Mouse (Mus musculus): ENCODE measurements around the gene Synm. TPM values are rescaled to one million over a fixed set of nuclear protein-coding genes. Genes with fewer than 3 reads are reported as not detected.

The Synm gene
- polyA plus RNA-seq, 1 experiment from 2014 or later: 14.5 TPM

DNA sequence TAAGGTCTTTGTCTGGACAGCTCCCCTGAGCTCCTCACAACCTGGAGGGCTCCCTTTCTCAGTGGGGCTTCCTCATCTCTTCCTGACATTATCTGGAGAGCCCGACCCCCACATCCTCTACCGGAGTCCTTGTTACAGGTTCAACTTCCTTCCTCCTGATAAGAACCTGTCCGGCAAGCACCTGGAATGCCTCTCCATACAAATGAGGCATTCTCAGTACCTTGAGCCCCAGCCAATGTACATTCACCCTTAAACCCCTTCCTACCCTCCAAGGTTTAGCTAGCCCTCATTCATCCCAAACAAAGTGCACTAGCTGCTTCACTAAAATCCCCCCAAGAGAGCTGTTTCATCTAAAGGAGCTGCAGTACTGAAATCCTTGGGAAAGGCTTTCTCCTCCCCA, 16.1 kb upstream of the Synm start:
- no peak for ATAC-seq (ENCODE audit: low read depth)
- WGBS: 87% methylated on average over 3 of the region's 3 CpGs
- no peak overlapping the region for H3K9ac ChIP-seq

DNA sequence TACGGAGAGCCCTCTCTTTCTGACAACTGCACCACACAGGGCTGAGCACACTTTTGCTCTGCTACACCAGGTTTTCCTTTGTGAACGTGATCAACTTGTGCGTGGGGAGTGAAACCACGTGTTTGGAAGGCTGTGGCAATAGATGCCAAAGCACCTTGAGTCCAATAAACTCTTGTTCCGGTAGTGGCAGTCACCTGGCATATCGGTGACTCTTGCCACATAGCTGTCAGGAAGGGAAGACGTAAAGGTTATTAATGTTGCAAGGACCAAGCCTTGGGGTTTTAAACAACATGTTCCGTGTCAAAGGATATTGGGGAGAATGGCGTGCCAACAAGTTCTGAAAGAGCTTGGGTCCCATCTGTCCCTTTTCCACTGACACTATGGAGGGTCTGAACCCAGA, 12.7 kb upstream of the Synm start:
- no peaks in the 10 kb centered on the region for H3K27me3 ChIP-seq
- no peak overlapping the region for H3K27ac ChIP-seq (replicated peaks)
- 0 out of 2 replicates have a peak, but pooled peaks cover 7% of the 10 kb centered on the region for H3K4me1 ChIP-seq (replicated peaks)
- ATAC-seq (ENCODE audit: low read depth): no peak
- no peaks in the 10 kb centered on the region for H3K36me3 ChIP-seq
- H3K4me3 ChIP-seq: no peak overlapping the region
- H3K9ac ChIP-seq: no peak overlapping the region
- peaks cover 4% of the 10 kb centered on the region; the same call in 1 of the 2 replicates for H3K9me3 ChIP-seq
- no peak overlapping the region for H3K4me2 ChIP-seq
- 85% methylated on average over 9 of the region's 9 CpGs for WGBS

More for the DNA sequence above, 16.1 kb upstream of the Synm start:
- Histone ChIP-seq H3K4me2 (no peak overlapping the region), H3K27me3 (no peaks in the 10 kb centered on the region), H3K4me3 (no peak overlapping the region), H3K4me1 (replicated peaks) (0 out of 2 replicates have a peak, but pooled peaks cover 7% of the 10 kb centered on the region), H3K27ac (replicated peaks) (no peak overlapping the region), H3K36me3 (no peaks in the 10 kb centered on the region), H3K9me3 (peaks cover 4% of the 10 kb centered on the region; the same call in 1 of the 2 replicates)

DNA sequence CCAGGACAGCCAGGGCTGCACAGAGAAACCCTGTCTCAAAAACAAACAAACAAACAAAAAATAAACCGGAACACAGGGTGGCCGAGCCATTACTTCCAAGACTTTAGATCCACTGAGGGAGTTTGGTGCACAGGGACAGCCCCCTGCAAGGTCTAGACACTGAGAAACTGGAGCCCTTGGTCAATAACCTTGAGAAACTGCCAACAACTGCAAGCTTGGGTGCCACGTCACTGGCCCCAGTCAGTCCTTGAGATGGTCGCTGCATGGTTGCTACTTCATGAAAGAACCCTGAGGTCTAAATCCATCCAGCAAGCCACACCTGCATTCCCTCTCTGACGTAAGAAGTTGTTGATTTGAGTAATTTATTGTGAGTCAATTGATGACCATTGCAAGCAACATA, 9.9 kb upstream of the Synm start:
- Histone ChIP-seq H3K36me3 (no peaks in the 10 kb centered on the region), H3K4me1 (replicated peaks) (no peaks in the 10 kb centered on the region), H3K27me3 (no peaks in the 10 kb centered on the region), H3K9ac (no peak overlapping the region), H3K27ac (replicated peaks) (no peak overlapping the region), H3K9me3 (peaks cover 4% of the 10 kb centered on the region; the same call in 1 of the 2 replicates), H3K4me3 (no peak overlapping the region), H3K4me2 (no peak overlapping the region)
- ATAC-seq (ENCODE audit: low read depth): no peak
- whole genome bisulfite sequencing: 91% methylated on average over 5 of the region's 5 CpGs

DNA sequence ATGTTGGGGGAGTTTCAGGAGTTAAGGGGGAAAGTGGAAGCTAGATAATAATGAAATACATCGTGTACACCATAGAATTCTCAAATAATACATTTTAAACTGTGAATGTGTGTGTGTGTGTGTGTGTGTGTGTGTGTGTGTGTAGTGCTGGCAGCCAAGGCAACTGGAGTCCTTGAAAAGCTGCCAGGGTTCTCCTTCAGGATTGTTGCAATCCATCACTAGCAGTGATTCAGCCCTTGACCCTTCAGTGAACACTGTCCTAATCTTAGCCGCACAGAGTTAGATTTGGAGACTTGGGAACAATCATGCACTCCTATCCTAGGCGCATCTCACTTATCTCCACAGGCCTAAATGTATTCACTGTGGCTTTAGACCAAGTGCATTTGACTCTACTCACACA, 8.6 kb upstream of the Synm start:
- H3K4me2 ChIP-seq: no peak overlapping the region
- ATAC-seq (ENCODE audit: low read depth): no peak
- no peak overlapping the region for H3K27ac ChIP-seq (replicated peaks)
- no peak overlapping the region for H3K9ac ChIP-seq
- no peak overlapping the region for H3K4me3 ChIP-seq
- no peaks in the 10 kb centered on the region for H3K9me3 ChIP-seq
- H3K4me1 ChIP-seq (replicated peaks): no peaks in the 10 kb centered on the region
- H3K27me3 ChIP-seq: no peaks in the 10 kb centered on the region
- no peaks in the 10 kb centered on the region for H3K36me3 ChIP-seq
- WGBS: 81% methylated on average over 3 of the region's 3 CpGs

DNA sequence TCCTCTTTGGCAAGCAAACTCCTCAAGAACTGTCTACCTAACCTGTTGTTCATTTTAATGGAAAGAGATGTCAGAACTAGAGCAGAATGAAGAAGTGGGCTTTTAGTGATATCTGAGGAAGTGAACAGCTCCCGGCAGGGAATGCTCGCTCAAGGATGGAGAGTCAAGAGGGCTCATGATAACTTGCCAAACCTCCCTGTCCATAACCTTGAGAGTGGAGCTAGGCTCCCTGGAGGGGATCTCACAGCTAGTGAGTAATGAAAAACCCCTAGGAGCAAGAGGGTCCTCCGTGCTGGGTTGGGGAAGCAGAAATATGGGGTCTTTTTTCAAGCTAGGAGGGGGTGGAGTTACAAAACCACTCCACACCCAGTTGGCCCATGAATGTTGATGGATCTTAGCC, 4.1 kb upstream of the Synm start:
- Histone ChIP-seq H3K9ac (no peak overlapping the region), H3K36me3 (no peaks in the 10 kb centered on the region), H3K27me3 (0 out of 2 replicates have a peak, but pooled peaks cover 5% of the 10 kb centered on the region), H3K4me1 (replicated peaks) (peaks cover 5% of the 10 kb centered on the region), H3K4me3 (no peak overlapping the region), H3K27ac (replicated peaks) (no peak overlapping the region), H3K9me3 (no peaks in the 10 kb centered on the region), H3K4me2 (no peak overlapping the region)
- 67% methylated on average over 3 of the region's 3 CpGs for WGBS
- no peak for ATAC-seq (ENCODE audit: low read depth)

DNA sequence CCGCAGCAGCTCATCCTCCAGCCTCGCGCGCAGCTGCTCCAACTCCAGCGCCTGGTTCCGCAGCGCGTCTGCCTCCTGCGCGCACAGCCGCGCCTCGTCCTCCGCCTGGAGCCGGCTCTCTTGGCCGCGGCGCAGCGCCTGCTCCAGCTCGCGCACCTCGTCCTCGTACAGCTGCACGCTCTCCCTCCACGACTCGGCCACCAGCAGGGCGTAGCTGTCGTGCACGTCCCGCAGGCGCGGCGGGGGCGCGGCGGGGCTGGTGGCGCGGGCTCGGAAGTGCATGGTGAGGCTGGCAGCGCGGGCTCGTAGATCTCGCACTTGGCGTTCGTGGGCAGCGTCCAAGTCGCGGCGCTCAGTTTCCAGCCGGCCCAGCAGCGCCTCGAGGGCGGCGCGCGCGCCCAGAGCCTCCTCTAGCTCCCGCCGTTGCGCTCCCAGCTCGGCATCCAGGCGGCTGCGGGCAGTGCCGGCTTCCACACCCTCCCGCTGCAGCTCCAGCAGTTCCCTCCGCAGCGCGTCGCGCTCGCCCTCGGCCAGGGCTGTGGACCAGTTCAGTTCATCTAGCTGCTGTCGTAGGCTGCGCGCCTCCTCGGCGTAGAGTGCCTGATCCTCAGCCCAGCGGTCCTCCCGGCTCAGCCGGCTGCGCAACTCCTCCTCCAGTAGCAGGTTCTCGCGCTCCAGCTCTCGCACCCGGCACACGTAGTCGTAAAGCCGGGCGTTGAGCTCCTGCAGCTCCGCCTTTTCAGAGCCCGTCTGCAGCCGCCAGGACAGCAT, 499 bp downstream of the Synm start:
- peak overlapping the region; percentile 84 for H3K27ac ChIP-seq (replicated peaks)
- no peaks in the 10 kb centered on the region for H3K36me3 ChIP-seq

DNA sequence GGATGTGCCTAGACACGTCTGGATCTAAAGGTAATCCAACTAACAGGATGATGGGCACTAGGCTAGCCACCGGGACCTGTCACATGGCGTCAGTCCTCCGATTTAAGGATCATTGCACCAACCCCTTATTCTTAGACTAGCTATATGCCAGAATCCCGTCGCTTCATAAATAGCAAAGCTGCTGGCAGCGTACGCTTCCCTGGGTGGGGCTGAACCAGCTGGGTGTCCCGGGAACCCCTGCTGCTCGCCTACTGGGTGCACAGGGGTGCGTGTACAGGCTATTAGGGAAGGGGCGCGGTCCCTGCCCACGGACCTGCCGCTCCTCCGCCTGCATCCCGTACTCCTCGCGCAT, 1.1 kb downstream of the Synm start:
- H3K4me1 ChIP-seq (replicated peaks): peaks cover 15% of the 10 kb centered on the region
- no peaks in the 10 kb centered on the region for H3K36me3 ChIP-seq
- H3K9ac ChIP-seq: peak overlapping the region; percentile 77
- no peak for ATAC-seq (ENCODE audit: low read depth)
- H3K27ac ChIP-seq (replicated peaks): peak overlapping the region; percentile 84
- peak overlapping the region; percentile 85 for H3K4me2 ChIP-seq
- 1% methylated on average over 19 of the region's 19 CpGs for WGBS
- H3K27me3 ChIP-seq: peaks cover 17% of the 10 kb centered on the region
- no peaks in the 10 kb centered on the region for H3K9me3 ChIP-seq
- H3K4me3 ChIP-seq: peak overlapping the region; percentile 56

More for the DNA sequence above, 499 bp downstream of the Synm start:
- peaks cover 17% of the 10 kb centered on the region for H3K27me3 ChIP-seq
- H3K9me3 ChIP-seq: no peaks in the 10 kb centered on the region
- peak overlapping the region; percentile 85 for H3K4me2 ChIP-seq
- peak overlapping the region; percentile 56 for H3K4me3 ChIP-seq
- peaks cover 15% of the 10 kb centered on the region for H3K4me1 ChIP-seq (replicated peaks)
- under 1% methylated on average over 92 of the region's 92 CpGs for WGBS
- peak; percentile 86 for ATAC-seq (ENCODE audit: low read depth)
- H3K9ac ChIP-seq: peak overlapping the region; percentile 77

DNA sequence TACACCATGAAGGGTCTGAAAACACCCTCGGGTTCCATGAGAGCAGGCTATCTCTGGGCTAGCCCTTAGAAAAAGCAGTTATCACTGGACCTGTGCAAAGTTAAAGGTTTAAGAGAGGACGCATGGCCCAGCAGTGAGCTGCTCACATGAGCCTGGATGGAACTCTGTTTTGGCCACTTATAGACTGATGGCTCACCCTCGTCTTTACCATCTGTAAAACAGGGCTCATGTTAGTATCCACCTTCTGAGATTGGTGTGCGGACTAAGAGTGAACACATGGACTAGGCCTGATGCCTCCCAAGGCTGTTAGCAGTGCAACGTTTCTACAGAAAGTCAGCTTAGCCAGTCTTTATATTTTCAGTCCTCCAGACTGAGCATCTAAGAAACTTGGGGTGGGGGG, 2.9 kb downstream of the Synm start:
- Histone ChIP-seq H3K4me3 (no peak overlapping the region), H3K9me3 (no peaks in the 10 kb centered on the region), H3K36me3 (no peaks in the 10 kb centered on the region), H3K27ac (replicated peaks) (no peak overlapping the region), H3K4me1 (replicated peaks) (peaks cover 15% of the 10 kb centered on the region), H3K9ac (no peak overlapping the region), H3K4me2 (0 out of 2 replicates have a peak overlapping the region, but pooled peaks have one; percentile 85), H3K27me3 (peaks cover 17% of the 10 kb centered on the region)
- 87% methylated on average over 5 of the region's 5 CpGs for WGBS
- no peak for ATAC-seq (ENCODE audit: low read depth)

DNA sequence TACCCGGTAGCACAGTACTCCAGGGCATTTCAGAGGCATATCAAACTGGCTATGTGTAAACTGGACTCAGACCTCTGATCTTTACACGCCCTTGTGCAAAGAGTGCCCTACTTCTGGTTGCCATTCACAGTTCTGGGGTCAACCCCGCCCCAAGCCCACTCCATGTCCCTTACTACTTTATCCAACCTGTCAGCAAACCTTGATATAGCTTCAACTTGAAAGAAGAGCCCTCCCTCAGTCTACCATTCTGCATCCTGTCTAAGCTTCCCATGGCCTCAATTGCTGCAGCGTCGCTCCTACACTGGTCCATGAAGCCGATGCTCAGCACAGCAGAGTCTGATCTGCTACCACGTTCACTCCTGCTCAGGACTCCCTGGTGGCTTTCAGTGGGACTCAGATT, 4.2 kb downstream of the Synm start:
- Histone ChIP-seq H3K4me2 (no peak overlapping the region), H3K9me3 (no peaks in the 10 kb centered on the region), H3K4me3 (no peak overlapping the region), H3K36me3 (no peaks in the 10 kb centered on the region), H3K27me3 (peaks cover 12% of the 10 kb centered on the region), H3K4me1 (replicated peaks) (peaks cover 15% of the 10 kb centered on the region), H3K27ac (replicated peaks) (no peak overlapping the region), H3K9ac (no peak overlapping the region)
- 83% methylated on average over 7 of the region's 7 CpGs for WGBS
- no peak for ATAC-seq (ENCODE audit: low read depth)

DNA sequence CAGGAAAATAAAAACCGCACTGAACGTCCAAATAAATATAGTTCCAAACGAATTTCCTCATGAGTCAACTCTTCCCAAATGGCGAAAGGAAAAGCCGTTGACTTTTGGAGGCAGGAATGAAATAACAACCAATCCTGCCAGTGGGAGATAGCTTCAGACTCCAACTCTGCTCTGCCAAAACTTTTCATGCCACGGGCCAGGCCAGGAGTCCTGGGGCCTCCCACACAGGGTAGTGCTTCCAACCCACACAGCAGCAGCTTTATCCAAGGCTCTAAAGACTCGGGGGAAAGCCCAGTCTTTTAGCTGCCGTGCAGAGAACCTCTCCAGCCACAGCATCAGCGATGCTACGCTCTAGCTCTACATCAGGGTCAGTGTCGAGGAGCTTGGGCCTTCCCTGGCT, 4.9 kb downstream of the Synm start:
- no peak overlapping the region for H3K4me2 ChIP-seq
- H3K36me3 ChIP-seq: no peaks in the 10 kb centered on the region
- peaks cover 15% of the 10 kb centered on the region for H3K4me1 ChIP-seq (replicated peaks)
- H3K9me3 ChIP-seq: no peaks in the 10 kb centered on the region
- no peak overlapping the region for H3K4me3 ChIP-seq
- peaks cover 12% of the 10 kb centered on the region for H3K27me3 ChIP-seq
- no peak for ATAC-seq (ENCODE audit: low read depth)
- no peak overlapping the region for H3K27ac ChIP-seq (replicated peaks)
- H3K9ac ChIP-seq: no peak overlapping the region
- 76% methylated on average over 11 of the region's 11 CpGs for WGBS

DNA sequence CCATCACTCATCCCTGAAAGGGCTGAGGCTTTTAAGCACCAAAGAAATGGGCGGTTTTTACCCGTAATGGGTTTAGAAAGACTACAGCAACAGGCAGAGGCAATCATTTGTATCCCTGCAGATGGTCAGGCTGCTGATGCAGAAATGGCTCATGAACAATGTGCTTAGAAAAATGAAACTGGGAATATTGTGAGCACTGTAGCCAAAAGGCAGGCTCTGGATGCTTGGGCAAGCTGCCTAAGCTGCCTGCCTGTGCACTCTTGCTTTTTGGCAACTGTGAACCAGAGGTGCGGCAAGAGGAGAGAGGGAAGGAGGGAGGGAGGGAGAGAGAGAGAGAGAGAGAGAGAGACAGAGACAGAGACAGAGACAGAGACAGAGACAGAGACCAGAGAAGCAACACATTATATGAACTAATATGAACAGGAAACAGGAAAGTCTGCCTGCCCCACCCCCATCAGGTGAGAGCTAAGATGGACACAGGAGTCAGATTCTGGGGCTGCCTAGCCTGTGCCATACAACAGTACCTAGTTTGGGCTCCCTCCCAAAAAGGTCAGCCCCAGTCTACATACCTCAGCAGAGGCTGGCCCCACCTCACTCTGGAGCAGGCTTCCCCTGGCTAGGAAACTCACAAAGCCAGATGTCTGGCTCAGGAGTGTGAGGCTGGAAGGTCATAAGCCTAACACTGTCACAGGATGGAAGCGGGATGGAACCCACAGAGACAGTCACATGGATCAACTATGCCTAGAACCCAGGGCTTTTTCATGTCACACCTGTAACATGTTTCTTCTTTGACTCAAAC, 9.9 kb downstream of the Synm start:
- Histone ChIP-seq H3K27me3 (no peaks in the 10 kb centered on the region), H3K36me3 (0 out of 2 replicates have a peak, but pooled peaks cover 2% of the 10 kb centered on the region), H3K27ac (replicated peaks) (no peak overlapping the region), H3K4me1 (replicated peaks) (peaks cover 18% of the 10 kb centered on the region), H3K9me3 (no peaks in the 10 kb centered on the region), H3K4me3 (no peak overlapping the region), H3K4me2 (no peak overlapping the region), H3K9ac (peak overlapping the region; percentile 26; the same call in 1 of the 2 replicates)
- 69% methylated on average over 4 of the region's 4 CpGs for WGBS
- ATAC-seq (ENCODE audit: low read depth): no peak

DNA sequence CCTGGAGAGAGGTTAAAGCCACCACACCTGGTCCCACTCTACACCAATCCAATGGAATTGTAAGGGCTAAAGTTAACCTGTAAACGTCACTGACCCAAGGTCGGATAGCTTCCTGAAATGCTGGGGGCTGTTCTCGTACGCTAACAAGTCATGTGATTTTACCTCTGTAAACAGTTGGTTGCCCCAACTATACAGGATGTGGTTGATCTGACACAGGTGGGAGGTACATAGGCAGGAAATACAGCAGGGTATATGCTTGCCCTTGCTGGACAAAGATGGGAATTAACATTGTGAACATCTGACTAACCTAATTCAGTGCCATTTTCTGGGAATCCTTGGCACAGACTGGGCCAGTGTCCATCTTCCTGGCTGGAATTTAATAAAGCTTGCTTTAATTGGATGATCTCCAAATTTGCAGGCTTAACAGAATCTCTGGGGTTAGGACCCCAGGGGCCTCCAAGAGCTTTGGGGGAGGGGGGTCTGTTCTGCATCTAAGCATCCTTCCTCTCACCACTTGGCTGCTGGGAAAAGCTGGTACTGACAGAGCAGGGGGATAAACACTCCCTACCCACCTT, 11.7 kb downstream of the Synm start:
- Histone ChIP-seq H3K27me3 (no peaks in the 10 kb centered on the region), H3K4me2 (no peak overlapping the region), H3K36me3 (0 out of 2 replicates have a peak, but pooled peaks cover 3% of the 10 kb centered on the region), H3K4me3 (no peak overlapping the region), H3K9me3 (no peaks in the 10 kb centered on the region), H3K27ac (replicated peaks) (no peak overlapping the region), H3K9ac (no peak overlapping the region), H3K4me1 (replicated peaks) (peaks cover 18% of the 10 kb centered on the region)
- 94% methylated on average over 4 of the region's 4 CpGs for WGBS
- ATAC-seq (ENCODE audit: low read depth): no peak

Measured in neural tube, embryonic 13.5 days (tissue).